Mouse (Mus musculus) C2C12 (cell line): Measurements from ENCODE around the gene Rsph6a.

Source experiments
- CEBPB ChIP-seq: IDR thresholded peaks from one replicate; pipeline ENCODE4 v1.6.1; 2011; ENCODE audit warnings: low read depth, mild to moderate bottlenecking, control low read depth, moderate library complexity
- CTCF ChIP-seq: IDR thresholded peaks from one replicate; pipeline ENCODE4 v1.5.1; 2011; ENCODE audit not compliant: control insufficient read depth, insufficient read depth, insufficient read length
- MAX ChIP-seq: IDR thresholded peaks from one replicate; pipeline ENCODE4 v1.6.1; 2011; ENCODE audit warnings: mild to moderate bottlenecking, control low read depth
- MYOD1 ChIP-seq: IDR thresholded peaks from one replicate; pipeline ENCODE4 v1.6.1; 2011; ENCODE audit warnings: low read depth; ENCODE audit not compliant: control insufficient read depth, insufficient read length
- MYOG ChIP-seq: IDR thresholded peaks from one replicate; pipeline ENCODE4 v1.6.1; 2011; ENCODE audit not compliant: control insufficient read depth, insufficient read length; ENCODE audit errors: extremely low read depth
- USF1 ChIP-seq: IDR thresholded peaks from one replicate; pipeline ENCODE4 v1.6.1; 2011; ENCODE audit warnings: low read depth, mild to moderate bottlenecking, control low read depth, moderate library complexity

DNA sequence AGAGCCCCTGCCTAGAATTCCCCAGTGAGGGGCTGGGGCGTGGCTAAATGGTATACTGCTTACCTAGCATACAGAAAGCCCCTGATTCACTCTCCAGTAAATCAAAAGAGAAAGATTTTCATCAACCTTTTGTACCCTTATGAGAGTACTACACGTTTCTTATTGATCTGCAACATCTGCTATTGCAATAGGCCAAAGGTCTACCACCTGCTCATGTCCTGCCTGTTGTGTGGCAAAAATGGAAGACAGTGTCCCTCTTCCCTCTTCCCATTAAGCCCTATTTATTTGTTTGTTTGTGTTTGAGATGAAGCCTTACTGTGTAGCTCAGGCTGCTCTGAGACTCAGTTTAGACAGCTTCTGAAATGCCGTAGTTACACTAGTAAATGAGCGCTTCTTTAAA is 38.4 kb upstream of the Rsph6a start:
- TF ChIP-seq CTCF (no peak), MYOG (no peak), CEBPB (no peak), USF1 (no peak), MAX (no peak), MYOD1 (no peak)
